ENCODE assay signal across 28 mouse cellular contexts in the genomic region with DNA sequence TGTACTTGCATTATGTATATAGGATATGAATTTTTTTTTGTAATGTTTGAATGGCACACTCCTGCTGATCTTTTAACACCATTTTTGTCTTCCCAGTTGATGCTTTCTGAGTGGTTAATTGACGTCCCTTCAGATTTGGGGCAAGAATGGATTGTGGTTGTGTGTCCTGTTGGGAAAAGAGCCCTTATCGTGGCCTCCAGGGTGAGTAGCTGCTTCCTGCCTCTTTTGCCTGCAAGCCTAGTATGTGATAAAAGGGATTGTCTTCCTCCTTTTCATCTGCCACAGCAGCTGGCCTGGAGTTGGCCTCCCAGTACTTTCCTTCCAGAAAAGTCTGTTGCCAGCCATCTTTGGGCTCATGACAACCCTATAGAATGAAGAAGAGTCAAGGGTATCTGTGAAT.
"Had no signal": no experiment of that assay in that cellular context is flagged by ENCODE, and none has a peak within 500 bp of the region (broad histone marks: within the 10 kb centered on the region; RNA-seq: fewer than 3 reads in every experiment).

No protein-coding gene starts in this region.

- H3K27me3 ChIP-seq: heart, embryonic 13.5 days; heart, embryonic 15.5 days; hindbrain, embryonic 13.5 days; hindbrain, embryonic 15.5 days; kidney, embryonic 15.5 days; limb, embryonic 13.5 days; limb, embryonic 15.5 days; liver, embryonic 12.5 days had no signal

- ATAC-seq: hindbrain, postnatal 0 days; intestine, embryonic 16.5 days; liver, embryonic 12.5 days had no signal

- H3K4me1 ChIP-seq: heart, embryonic 15.5 days; hindbrain, embryonic 10.5 days; hindbrain, embryonic 13.5 days; hindbrain, embryonic 15.5 days; kidney, embryonic 15.5 days; limb, embryonic 13.5 days; limb, embryonic 15.5 days had no signal

- H3K9me3 ChIP-seq: heart, embryonic 10.5 days; heart, embryonic 13.5 days; heart, embryonic 15.5 days; hindbrain, embryonic 10.5 days; hindbrain, embryonic 13.5 days; hindbrain, embryonic 15.5 days; kidney, embryonic 15.5 days; limb, embryonic 13.5 days; limb, embryonic 15.5 days; liver, embryonic 12.5 days had no signal

- DNase-seq: gastrocnemius, postnatal 10 days; gastrocnemius, postnatal 25 days; heart, adult 2 months; heart, postnatal 14 days; heart, postnatal 4 days; kidney, adult 11 months; kidney, adult 2 months; kidney, adult 9 months; kidney, postnatal 14 days; kidney, postnatal 36 days; layer of hippocampus, adult 9-11 months; layer of hippocampus, postnatal 36 days; left cerebral cortex, postnatal 4 days; lung, adult 18-20 months had no signal

- H3K27ac ChIP-seq: heart, adult 2 months; heart, embryonic 10.5 days; heart, embryonic 13.5 days; heart, embryonic 15.5 days; hindbrain, embryonic 10.5 days; hindbrain, embryonic 13.5 days; hindbrain, embryonic 15.5 days; hindbrain, postnatal 0 days; kidney, embryonic 15.5 days; kidney, postnatal 0 days; limb, embryonic 13.5 days; limb, embryonic 15.5 days; liver, embryonic 12.5 days; liver, embryonic 14.5 days had no signal

- H3K9ac ChIP-seq: heart, embryonic 13.5 days; heart, embryonic 15.5 days; hindbrain, embryonic 13.5 days; hindbrain, embryonic 15.5 days; kidney, embryonic 15.5 days; limb, embryonic 13.5 days; limb, embryonic 15.5 days; liver, embryonic 12.5 days; liver, embryonic 14.5 days had no signal

- H3K4me3 ChIP-seq: heart, adult 2 months; heart, embryonic 10.5 days; heart, embryonic 13.5 days; heart, embryonic 15.5 days; hindbrain, embryonic 10.5 days; hindbrain, embryonic 13.5 days; hindbrain, embryonic 15.5 days; kidney, embryonic 15.5 days; limb, embryonic 13.5 days; limb, embryonic 15.5 days; liver, embryonic 12.5 days had no signal
